Mouse (Mus musculus) limb, embryonic 10.5 days (tissue): Measurements from ENCODE around the gene Sucla2. TPM values are rescaled to one million over a fixed set of nuclear protein-coding genes. Genes with fewer than 3 reads are reported as not detected.
"Not testable (repeated sequence)": the region's sequence is repeated elsewhere in the genome, so short reads cannot be mapped to it uniquely, and the experiment has no call there.

Experiments
- DNase-seq: peaks from one replicate; pipeline ENCODE4 v3.0.0-alpha.2; 2017; ENCODE audit warnings: low spot score
- H3K27ac ChIP-seq: fragments of 300-500 bp; sonication (generic); 2 replicates; pipeline ENCODE4 v1.5.1; 2016; ENCODE audit warnings: mild to moderate bottlenecking
- H3K27me3 ChIP-seq: fragments of 300-500 bp; sonication (generic); 2 replicates; pipeline ENCODE4 v1.6.1; 2016; ENCODE audit warnings: low read depth, mild to moderate bottlenecking; ENCODE audit not compliant: poor library complexity, severe bottlenecking
- H3K36me3 ChIP-seq: fragments of 300-500 bp; sonication (generic); 2 replicates; pipeline ENCODE4 v1.6.1; 2016; ENCODE audit warnings: mild to moderate bottlenecking, moderate library complexity
- H3K4me1 ChIP-seq: fragments of 300-500 bp; sonication (generic); 2 replicates; pipeline ENCODE4 v1.6.1; 2016
- H3K4me3 ChIP-seq: fragments of 300-500 bp; sonication (generic); 2 replicates; pipeline ENCODE4 v1.5.1; 2016; ENCODE audit warnings: mild to moderate bottlenecking, moderate library complexity
- H3K9me3 ChIP-seq: fragments of 300-500 bp; sonication (generic); replicated peaks from 2 replicates; pipeline ENCODE4 v1.6.1; 2016; ENCODE audit warnings: mild to moderate bottlenecking
- WGBS: fragments of 180-500 bp; shearing (Covaris S2); methylation state at CpG from one replicate; pipeline ENCODE4 v1.1.7; 2016; 5-methylcytosine and 5-hydroxymethylcytosine counted together
- polyA plus RNA-seq: library from polyadenylated mRNA; unstranded; fragments of >200 nt; fragmentation: Nextera tagmentation; extraction: Ambion mirVana; gene quantifications from 2 replicates; pipeline ENCODE4 v1.2.1, GENCODE M21; 2016

Gene Sucla2
- polyA plus RNA-seq, 1 experiment from 2014 or later, result 102 TPM

GRCm38 (mm10) chr14:73543781-73544180 is 18.7 kb downstream of the Sucla2 start:
- Histone ChIP-seq H3K4me3 (no peak overlapping the region), H3K27me3 (no peaks in the 10 kb centered on the region), H3K4me1 (no peaks in the 10 kb centered on the region), H3K9me3 (no peaks in the 10 kb centered on the region), H3K36me3 (no peaks in the 10 kb centered on the region), H3K27ac (no peak overlapping the region)
- 66% methylated on average over 6 of the region's 6 CpGs for WGBS
- DNase-seq, result no peak

GRCm38 (mm10) chr14:73547034-73547433 is 21.9 kb downstream of the Sucla2 start:
- Histone ChIP-seq H3K4me1 (peaks cover under 1% of the 10 kb centered on the region; the same call in 1 of the 2 replicates), H3K27me3 (no peaks in the 10 kb centered on the region), H3K36me3 (no peaks in the 10 kb centered on the region), H3K9me3 (no peaks in the 10 kb centered on the region), H3K4me3 (no peak overlapping the region), H3K27ac (no peak overlapping the region)
- DNase-seq, result no peak
- 61% methylated on average over 4 of the region's 4 CpGs for WGBS

GRCm38 (mm10) chr14:73548051-73548450 is 22.9 kb downstream of the Sucla2 start, which contains the start of gene Nudt15:
Nudt15 (minus strand) TSS chr14:73548242.
- H3K27ac ChIP-seq, result no peak within 1 kb of the TSS
- peaks cover 6% of the 10 kb centered on the region for H3K4me1 ChIP-seq
- no peak for DNase-seq
- H3K4me3 ChIP-seq, result no peak within 1 kb of the TSS
- H3K27me3 ChIP-seq, result no peaks in the 10 kb centered on the region
- 94% methylated on average over 3 of the region's 3 CpGs for WGBS
- H3K9me3 ChIP-seq, result no peaks in the 10 kb centered on the region
- no peaks in the 10 kb centered on the region for H3K36me3 ChIP-seq

GRCm38 (mm10) chr14:73550291-73550690 is 25.2 kb downstream of the Sucla2 start:
- Histone ChIP-seq H3K27ac (no peak overlapping the region), H3K27me3 (no peaks in the 10 kb centered on the region)
- 62% methylated on average over 3 of the region's 3 CpGs for WGBS

GRCm38 (mm10) chr14:73550732-73551131 is 25.6 kb downstream of the Sucla2 start:
- WGBS, result 70% methylated on average over 8 of the region's 8 CpGs
- Histone ChIP-seq H3K27me3 (no peaks in the 10 kb centered on the region), H3K9me3 (no peaks in the 10 kb centered on the region), H3K36me3 (peaks cover 9% of the 10 kb centered on the region), H3K4me3 (no peak overlapping the region), H3K4me1 (peaks cover 12% of the 10 kb centered on the region), H3K27ac (no peak overlapping the region)
- no peak for DNase-seq

More at GRCm38 (mm10) chr14:73550291-73550690, 25.2 kb downstream of the Sucla2 start:
- no peak overlapping the region for H3K4me3 ChIP-seq
- DNase-seq, result no peak
- H3K36me3 ChIP-seq, result peaks cover 4% of the 10 kb centered on the region
- no peaks in the 10 kb centered on the region for H3K9me3 ChIP-seq
- peaks cover 12% of the 10 kb centered on the region for H3K4me1 ChIP-seq

GRCm38 (mm10) chr14:73551164-73551563 is 26.0 kb downstream of the Sucla2 start:
- H3K36me3 ChIP-seq, result peaks cover 13% of the 10 kb centered on the region
- no peaks in the 10 kb centered on the region for H3K27me3 ChIP-seq
- no peaks in the 10 kb centered on the region for H3K9me3 ChIP-seq
- DNase-seq, result no peak
- WGBS, result 89% methylated on average over 6 of the region's 6 CpGs
- H3K27ac ChIP-seq, result no peak overlapping the region
- no peak overlapping the region for H3K4me3 ChIP-seq
- H3K4me1 ChIP-seq, result peaks cover 12% of the 10 kb centered on the region

GRCm38 (mm10) chr14:73552341-73553121 is 27.4 kb downstream of the Sucla2 start:
- H3K9me3 ChIP-seq, result no peaks in the 10 kb centered on the region
- DNase-seq, result peak; percentile 99
- H3K4me1 ChIP-seq, result peaks cover 12% of the 10 kb centered on the region
- 4% methylated on average over 61 of the region's 61 CpGs for WGBS
- H3K4me3 ChIP-seq, result peak overlapping the region; percentile 100
- H3K36me3 ChIP-seq, result peaks cover 26% of the 10 kb centered on the region
- H3K27ac ChIP-seq, result peak overlapping the region; percentile 98
- H3K27me3 ChIP-seq, result no peaks in the 10 kb centered on the region

- WGBS, result 1% methylated on average over 10 of the region's 10 CpGs
- no peaks in the 10 kb centered on the region for H3K9me3 ChIP-seq
- DNase-seq, result no peak
- no peaks in the 10 kb centered on the region for H3K27me3 ChIP-seq
- H3K4me3 ChIP-seq, result peak overlapping the region; percentile 100
- H3K4me1 ChIP-seq, result peaks cover 12% of the 10 kb centered on the region
- H3K36me3 ChIP-seq, result peaks cover 26% of the 10 kb centered on the region
- H3K27ac ChIP-seq, result peak overlapping the region; percentile 98
Observed at GRCm38 (mm10) chr14:73553122-73553696, 28.1 kb downstream of the Sucla2 start.

GRCm38 (mm10) chr14:73569831-73570230 is 44.7 kb downstream of the Sucla2 start:
- H3K9me3 ChIP-seq, H3K27ac ChIP-seq, H3K27me3 ChIP-seq, H3K4me3 ChIP-seq, H3K4me1 ChIP-seq, DNase-seq: not testable (repeated sequence)
- 96% methylated on average over 4 of the region's 4 CpGs for WGBS
- peaks cover 56% of the 10 kb centered on the region for H3K36me3 ChIP-seq

GRCm38 (mm10) chr14:73571143-73571542 is 46.0 kb downstream of the Sucla2 start:
- no peak overlapping the region for H3K4me3 ChIP-seq
- H3K27me3 ChIP-seq, result no peaks in the 10 kb centered on the region
- no peak for DNase-seq
- H3K9me3 ChIP-seq, result no peaks in the 10 kb centered on the region
- WGBS, result 92% methylated on average over 4 of the region's 4 CpGs
- H3K4me1 ChIP-seq, result no peaks in the 10 kb centered on the region
- no peak overlapping the region for H3K27ac ChIP-seq
- peaks cover 64% of the 10 kb centered on the region for H3K36me3 ChIP-seq

- Histone ChIP-seq H3K4me3 (no peak overlapping the region), H3K4me1 (no peaks in the 10 kb centered on the region), H3K27ac (no peak overlapping the region), H3K36me3 (peaks cover 62% of the 10 kb centered on the region), H3K9me3 (no peaks in the 10 kb centered on the region), H3K27me3 (no peaks in the 10 kb centered on the region)
- no peak for DNase-seq
- 94% methylated on average over 5 of the region's 5 CpGs for WGBS
Observed at GRCm38 (mm10) chr14:73574053-73574452, 48.9 kb downstream of the Sucla2 start.

- peaks cover 62% of the 10 kb centered on the region for H3K36me3 ChIP-seq
- no peaks in the 10 kb centered on the region for H3K4me1 ChIP-seq
- no peak overlapping the region for H3K27ac ChIP-seq
- DNase-seq, result no peak
- H3K27me3 ChIP-seq, result no peaks in the 10 kb centered on the region
- no peak overlapping the region for H3K4me3 ChIP-seq
- H3K9me3 ChIP-seq, result no peaks in the 10 kb centered on the region
Observed at GRCm38 (mm10) chr14:73576336-73576735, 51.2 kb downstream of the Sucla2 start.

GRCm38 (mm10) chr14:73588080-73588479 is 63.0 kb downstream of the Sucla2 start:
- Histone ChIP-seq H3K27ac (no peak overlapping the region), H3K27me3 (no peaks in the 10 kb centered on the region), H3K4me1 (no peaks in the 10 kb centered on the region), H3K4me3 (no peak overlapping the region), H3K9me3 (no peaks in the 10 kb centered on the region), H3K36me3 (peaks cover 50% of the 10 kb centered on the region)
- 87% methylated on average over 1 of the region's 1 CpGs for WGBS
- DNase-seq, result no peak
